Mouse (Mus musculus) heart, embryonic 14.5 days (tissue): ENCODE data around the gene Olfr828. TPM values are rescaled to one million over a fixed set of nuclear protein-coding genes. Genes with fewer than 3 reads are reported as not detected.
A peak's percentile ranks its signal among the peaks of the same experiment; 100 is the strongest.

Source experiments
- ATAC-seq: fragments of 200-750 bp; cut with Nextera tagmentation; 2 replicates; pipeline ENCODE4 v1.8.0; 2017; ENCODE audit warnings: low read depth, moderate TSS enrichment; ENCODE audit not compliant: insufficient number of reproducible peaks, insufficient read depth, low FRiP score
- H3K27ac ChIP-seq, 2 experiments: fragments of 200-500 bp in 1 of 2; fragments of 300-500 bp in 1 of 2; sonication (generic) in 1 of 2; replicated peaks in 1 of 2; 2 replicates each; pipeline ENCODE4 v1.5.1; 2012 to 2014; ENCODE audit warnings: low read depth in 2 of 2, low read length in 2 of 2, control low read depth in 1 of 2, mild to moderate bottlenecking in 1 of 2, mixed read lengths in 1 of 2; ENCODE audit not compliant: control insufficient read depth in 1 of 2, insufficient read depth in 1 of 2
- H3K27me3 ChIP-seq: fragments of 300-500 bp; sonication (generic); 2 replicates; pipeline ENCODE4 v1.6.1; 2014; ENCODE audit warnings: mild to moderate bottlenecking, low read length, control low read depth; ENCODE audit not compliant: control insufficient read depth, insufficient read depth
- H3K36me3 ChIP-seq: fragments of 300-500 bp; sonication (generic); 2 replicates; pipeline ENCODE4 v1.6.1; 2014; ENCODE audit warnings: mild to moderate bottlenecking, control low read depth, low read length, mixed read lengths; ENCODE audit not compliant: control insufficient read depth, insufficient read depth
- H3K4me1 ChIP-seq, 2 experiments: fragments of 200-500 bp in 1 of 2; fragments of 300-500 bp in 1 of 2; sonication (generic) in 1 of 2; 2 replicates each; pipeline ENCODE4 v1.6.1; 2012 to 2014; ENCODE audit warnings: low read length in 2 of 2, control low read depth in 1 of 2, mixed read lengths in 1 of 2; ENCODE audit not compliant: control insufficient read depth in 2 of 2, insufficient read depth in 2 of 2
- H3K4me2 ChIP-seq: fragments of 300-500 bp; sonication (generic); 2 replicates; pipeline ENCODE4 v1.6.1; 2014; ENCODE audit warnings: mild to moderate bottlenecking, low read length
- H3K4me3 ChIP-seq, 2 experiments: fragments of 200-500 bp in 1 of 2; fragments of 300-500 bp in 1 of 2; sonication (generic) in 1 of 2; 2 replicates each; pipeline ENCODE4 v1.5.1; 2012 to 2014; ENCODE audit warnings: low read length in 2 of 2, mild to moderate bottlenecking in 2 of 2, control low read depth in 1 of 2, low read depth in 1 of 2, moderate library complexity in 1 of 2; ENCODE audit not compliant: control insufficient read depth in 1 of 2, insufficient read depth in 1 of 2
- H3K9ac ChIP-seq: fragments of 300-500 bp; sonication (generic); 2 replicates; pipeline ENCODE4 v1.6.1; 2014; ENCODE audit warnings: mild to moderate bottlenecking, low read length
- H3K9me3 ChIP-seq: fragments of 300-500 bp; sonication (generic); 2 replicates; pipeline ENCODE4 v1.6.1; 2016; ENCODE audit warnings: low read length, control low read depth; ENCODE audit not compliant: control insufficient read depth
- WGBS: fragments of 180-500 bp; shearing (Covaris S2); extraction: QIAGEN DNeasy Blood & Tissue Kit; methylation state at CpG from one replicate; pipeline ENCODE4 v1.1.7; 2014; 5-methylcytosine and 5-hydroxymethylcytosine counted together
- polyA plus RNA-seq: library from polyadenylated mRNA; unstranded; fragments of >200 nt; fragmentation: Nextera tagmentation; extraction: Ambion mirVana; gene quantifications from 2 replicates; pipeline ENCODE4 v1.2.1, GENCODE M21; 2014

The Olfr828 gene
- polyA plus RNA-seq, result not detected in 2 replicates

GRCm38 (mm10) chr9:18819426-18819825 lies at the start of gene Olfr828:
Gene Olfr828 (minus strand): TSS chr9:18819526.
- H3K27ac ChIP-seq, result no peak within 1 kb of the TSS
- no peaks in the 10 kb centered on the region for H3K36me3 ChIP-seq
- no peak within 1 kb of the TSS for H3K4me3 ChIP-seq
- no peak for ATAC-seq
- H3K9ac ChIP-seq, result no peak within 1 kb of the TSS
- H3K27me3 ChIP-seq, result no peaks in the 10 kb centered on the region
- H3K4me1 ChIP-seq, result no peaks in the 10 kb centered on the region
- no peaks in the 10 kb centered on the region for H3K9me3 ChIP-seq
- H3K4me2 ChIP-seq, result no peak within 1 kb of the TSS

GRCm38 (mm10) chr9:18854633-18855032 lies 35.3 kb upstream of the Olfr828 start, which contains the start of gene Olfr829:
Gene Olfr829 (plus strand): TSS chr9:18854933.
- no peak for ATAC-seq
- no peak within 1 kb of the TSS for H3K9ac ChIP-seq
- H3K9me3 ChIP-seq, result no peaks in the 10 kb centered on the region
- no peak within 1 kb of the TSS for H3K4me2 ChIP-seq
- no peaks in the 10 kb centered on the region for H3K36me3 ChIP-seq
- no peak within 1 kb of the TSS for H3K4me3 ChIP-seq
- no peaks in the 10 kb centered on the region for H3K4me1 ChIP-seq
- H3K27ac ChIP-seq, result no peak within 1 kb of the TSS
- WGBS, result 51% methylated on average over 1 of the region's 1 CpGs
- H3K27me3 ChIP-seq, result no peaks in the 10 kb centered on the region

- WGBS, result 56% methylated on average over 7 of the region's 7 CpGs
- H3K27ac ChIP-seq, result no peak overlapping the region
- ATAC-seq, result no peak
Observed at GRCm38 (mm10) chr9:18785316-18785715, 34.0 kb downstream of the Olfr828 start.

GRCm38 (mm10) chr9:18779476-18779875 lies 39.9 kb downstream of the Olfr828 start:
- Histone ChIP-seq H3K27me3 (no peaks in the 10 kb centered on the region), H3K4me2 (peak overlapping the region; percentile 11; the same call in 1 of the 2 replicates), H3K36me3 (no peaks in the 10 kb centered on the region), H3K9ac (no peak overlapping the region), H3K4me3 (no peak overlapping the region), H3K4me1 (no peaks in the 10 kb centered on the region), H3K27ac (no peak overlapping the region), H3K9me3 (no peaks in the 10 kb centered on the region)
- WGBS, result 60% methylated on average over 24 of the region's 24 CpGs
- ATAC-seq, result 0 out of 2 replicates have a peak, but pooled peaks have one; percentile 47

More at GRCm38 (mm10) chr9:18785316-18785715, 34.0 kb downstream of the Olfr828 start:
- no peaks in the 10 kb centered on the region for H3K27me3 ChIP-seq
- H3K4me2 ChIP-seq, result no peak overlapping the region
- H3K4me1 ChIP-seq, result no peaks in the 10 kb centered on the region
- no peak overlapping the region for H3K9ac ChIP-seq
- H3K36me3 ChIP-seq, result no peaks in the 10 kb centered on the region
- H3K4me3 ChIP-seq, result no peak overlapping the region
- H3K9me3 ChIP-seq, result no peaks in the 10 kb centered on the region

- no peak overlapping the region for H3K4me3 ChIP-seq
- WGBS, result 56% methylated on average over 1 of the region's 1 CpGs
Observed at GRCm38 (mm10) chr9:18778981-18779380, 40.3 kb downstream of the Olfr828 start.

More at GRCm38 (mm10) chr9:18778981-18779380, 40.3 kb downstream of the Olfr828 start:
- Histone ChIP-seq H3K9me3 (no peaks in the 10 kb centered on the region), H3K4me2 (no peak overlapping the region), H3K27me3 (no peaks in the 10 kb centered on the region), H3K27ac (no peak overlapping the region), H3K9ac (no peak overlapping the region), H3K36me3 (no peaks in the 10 kb centered on the region), H3K4me1 (no peaks in the 10 kb centered on the region)
- ATAC-seq, result no peak

Other genes starting within 250 kb of the Olfr828 start
- gene Muc16, start 145.0 kb downstream of the Olfr828 start, polyA plus RNA-seq, result 2.6 TPM in 2 replicates
- not detected in 2 replicates for gene Olfr24, start 55.5 kb downstream of the Olfr828 start, polyA plus RNA-seq
- gene Olfr829, start 35.4 kb upstream of the Olfr828 start, polyA plus RNA-seq, result not detected in 2 replicates
- gene Olfr830, start 55.2 kb upstream of the Olfr828 start, polyA plus RNA-seq, result not detected in 2 replicates
- gene Olfr832, start 117.6 kb upstream of the Olfr828 start, polyA plus RNA-seq, result not detected in 2 replicates
- not detected in 2 replicates for gene Olfr834, start 168.5 kb upstream of the Olfr828 start, polyA plus RNA-seq
- not detected in 2 replicates for gene Olfr835, start 213.2 kb upstream of the Olfr828 start, polyA plus RNA-seq